Mouse (Mus musculus): ENCODE measurements around the gene Tpte. TPM values are rescaled to one million over a fixed set of nuclear protein-coding genes. Genes with fewer than 3 reads are reported as not detected.

The Tpte gene
- total and polyA plus RNA-seq, 3 experiments, result not detected

DNA sequence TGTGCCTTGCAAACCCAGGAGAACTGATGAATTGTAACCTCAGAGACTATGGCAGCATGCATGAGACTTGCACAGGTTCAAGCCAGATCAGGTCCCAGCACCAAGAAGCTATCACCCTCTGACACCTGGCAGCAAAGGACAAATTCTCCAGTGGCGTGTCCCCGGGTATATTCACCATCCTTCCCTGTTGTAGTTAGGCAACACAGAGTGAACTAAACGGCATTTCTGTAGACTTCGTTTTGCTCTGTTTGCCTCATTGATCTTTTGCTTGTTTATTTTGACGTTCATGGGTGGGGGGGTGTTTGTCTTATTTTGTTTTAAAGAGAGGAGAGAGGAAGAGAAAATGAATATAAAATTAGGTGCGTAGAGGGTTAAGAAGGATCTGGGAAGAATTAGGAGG, 101.9 kb downstream of the Tpte start (continued):
- no peak for TF ChIP-seq TBP (IDR thresholded peaks at IDR 0.05; ENCODE audit: low read depth, low read length)
- TF ChIP-seq NELFE (IDR thresholded peaks at IDR 0.05; ENCODE audit: low read depth, low read length), result no peak

DNA sequence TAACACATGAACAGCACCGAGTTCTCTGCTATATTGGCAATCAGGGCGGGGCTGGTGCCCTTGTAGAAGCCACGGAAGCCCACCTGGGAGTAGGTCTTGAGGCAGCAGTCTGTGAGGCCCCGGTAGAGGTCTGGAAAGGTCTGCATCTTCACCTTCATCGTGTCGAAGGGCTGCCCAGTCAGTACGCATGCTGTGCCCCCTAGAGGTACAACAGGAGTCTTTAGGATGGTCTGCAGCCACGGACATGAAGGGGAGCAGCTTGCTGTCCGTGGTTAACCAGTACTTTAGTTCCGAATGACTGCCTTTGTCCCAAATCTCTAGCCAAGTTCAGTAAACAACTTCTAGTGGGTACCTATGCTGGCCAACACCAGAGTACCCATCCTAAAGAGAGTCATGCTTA, 106.6 kb downstream of the Tpte start:
- no peak overlapping the region for H3K4me3 ChIP-seq (ENCODE audit: control insufficient read depth in 1 of 2, insufficient read depth in 1 of 2, low read depth in 2 of 2, low read length in 2 of 2)
- no peaks in the 10 kb centered on the region for H3K9me3 ChIP-seq (replicated peaks; ENCODE audit: insufficient read depth, low read length)
- no peak for DNase-seq (ENCODE audit: low read depth, low spot score)
- H3K27ac ChIP-seq (ENCODE audit: control insufficient read depth, low read depth, low read length), result no peak overlapping the region
- TF ChIP-seq BHLHE40 (IDR thresholded peaks at IDR 0.05; ENCODE audit: borderline replicate concordance, low read depth, low read length) (no peak), CHD2 (IDR thresholded peaks at IDR 0.05; ENCODE audit: low read length) (no peak), POLR2A (IDR thresholded peaks at IDR 0.05; ENCODE audit: control insufficient read depth in 1 of 2, insufficient read depth in 1 of 2, low read depth in 1 of 2, low read length in 2 of 2, poor library complexity in 1 of 2) (no peak), ETS1 (IDR thresholded peaks at IDR 0.05; ENCODE audit: low read depth, low read length) (no peak)
- peaks cover 0 to 6% of the 10 kb centered on the region in 2 experiments; a peak in 3 of 4 replicates for H3K36me3 ChIP-seq (ENCODE audit: control insufficient read depth in 1 of 2, insufficient read depth in 2 of 2, low read length in 2 of 2)
- no peaks in the 10 kb centered on the region for H3K79me2 ChIP-seq (ENCODE audit: control insufficient read depth, insufficient read depth, low read length, poor library complexity)
- H3K27me3 ChIP-seq (ENCODE audit: control insufficient read depth in 1 of 2, insufficient read depth in 2 of 2, low read length in 2 of 2), result no peaks in the 10 kb centered on the region
- peaks cover 2 to 5% of the 10 kb centered on the region in 2 experiments; a peak in 3 of 4 replicates for H3K4me1 ChIP-seq (ENCODE audit: control insufficient read depth in 1 of 2, insufficient read depth in 2 of 2, low read length in 2 of 2)
- no peak overlapping the region for H3K9ac ChIP-seq (ENCODE audit: control insufficient read depth, low read depth, low read length, poor library complexity, severe bottlenecking)

DNA sequence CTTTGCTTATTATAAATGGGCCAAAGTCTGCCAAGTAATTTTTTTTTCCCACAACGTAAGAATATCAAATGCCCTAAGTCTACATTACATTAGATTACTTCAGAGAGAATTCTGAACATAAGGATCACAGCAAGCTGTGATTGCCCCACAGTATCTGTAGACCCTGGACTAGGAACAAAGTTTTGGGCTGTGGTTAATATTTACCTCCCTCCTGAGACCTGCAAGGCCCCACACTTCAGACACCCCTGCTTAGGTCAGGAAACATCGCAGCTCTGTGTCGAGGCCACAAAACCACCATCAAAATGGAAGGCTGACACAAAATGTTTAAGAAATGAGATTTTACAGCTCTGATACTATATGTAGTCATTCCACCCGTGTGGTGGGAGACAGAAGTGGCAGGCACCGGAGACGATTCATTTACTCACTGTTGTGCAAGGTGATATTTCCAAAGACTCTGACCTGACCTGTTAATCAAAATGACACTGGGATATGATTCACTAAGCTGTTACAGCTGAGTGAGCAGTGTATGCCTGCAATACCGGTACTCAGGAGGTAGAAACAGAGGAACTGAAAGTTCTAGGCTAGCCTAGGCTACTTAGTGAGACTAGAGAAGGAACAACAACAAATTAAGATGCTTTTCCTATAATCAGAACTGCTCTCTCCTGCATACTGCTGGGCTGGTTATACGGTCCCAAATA, 107.7 kb downstream of the Tpte start:
- Histone ChIP-seq H3K27me3 (ENCODE audit: control insufficient read depth in 1 of 2, insufficient read depth in 2 of 2, low read length in 2 of 2) (no peaks in the 10 kb centered on the region), H3K4me1 (ENCODE audit: control insufficient read depth in 1 of 2, insufficient read depth in 2 of 2, low read length in 2 of 2) (peaks cover 2 to 5% of the 10 kb centered on the region in 2 experiments; a peak in 3 of 4 replicates), H3K9ac (ENCODE audit: control insufficient read depth, low read depth, low read length, poor library complexity, severe bottlenecking) (no peak overlapping the region), H3K4me3 (ENCODE audit: control insufficient read depth in 1 of 2, insufficient read depth in 1 of 2, low read depth in 2 of 2, low read length in 2 of 2) (no peak overlapping the region), H3K36me3 (ENCODE audit: control insufficient read depth in 1 of 2, insufficient read depth in 2 of 2, low read length in 2 of 2) (peaks cover 0 to 7% of the 10 kb centered on the region in 2 experiments; a peak in 3 of 4 replicates), H3K9me3 (replicated peaks; ENCODE audit: insufficient read depth, low read length) (no peaks in the 10 kb centered on the region), H3K79me2 (ENCODE audit: control insufficient read depth, insufficient read depth, low read length, poor library complexity) (no peaks in the 10 kb centered on the region), H3K27ac (ENCODE audit: control insufficient read depth, low read depth, low read length) (no peak overlapping the region)
- DNase-seq (ENCODE audit: low read depth, low spot score), result no peak
- TF ChIP-seq MYC (IDR thresholded peaks at IDR 0.05; ENCODE audit: low read depth, low read length), result no peak
- no peak for TF ChIP-seq POLR2A (IDR thresholded peaks at IDR 0.05; ENCODE audit: control insufficient read depth in 1 of 2, insufficient read depth in 1 of 2, low read depth in 1 of 2, low read length in 2 of 2, poor library complexity in 1 of 2)
- no peak for TF ChIP-seq EP300 (IDR thresholded peaks at IDR 0.05; ENCODE audit: low read depth in 1 of 2, low read length in 2 of 2)
- no peak for TF ChIP-seq ELF1 (IDR thresholded peaks at IDR 0.05; ENCODE audit: low read depth, low read length)
- no peak for TF ChIP-seq ZKSCAN1 (IDR thresholded peaks at IDR 0.05; ENCODE audit: low read depth, low read length)
- TF ChIP-seq MYB (IDR thresholded peaks at IDR 0.05; ENCODE audit: low read depth, low read length), result no peak
- no peak for TF ChIP-seq CTCF (IDR thresholded peaks at IDR 0.05 in 2 of 3, conservative IDR thresholded peaks at IDR 0.05 in 1 of 3; ENCODE audit: control insufficient read depth in 1 of 3, insufficient read depth in 1 of 3, low read depth in 2 of 3, low read length in 3 of 3, poor library complexity in 1 of 3, severe bottlenecking in 1 of 3)
- TF ChIP-seq HCFC1 (IDR thresholded peaks at IDR 0.05; ENCODE audit: low read depth, low read length), result no peak
- TF ChIP-seq BHLHE40 (IDR thresholded peaks at IDR 0.05; ENCODE audit: borderline replicate concordance, low read depth, low read length), result no peak
- TF ChIP-seq MAX (IDR thresholded peaks at IDR 0.05; ENCODE audit: low read length), result no peak

Data from MEL (cell line).